Mouse (Mus musculus) cerebellum, adult 18-20 months (tissue): ENCODE data around the gene Fcrl6.

Experiments used
- DNase-seq, 2 experiments: peaks; one replicate each; pipeline ENCODE4 v3.0.0; 2021

Gene Fcrl6

GRCm38 (mm10) chr1:172602326-172602725, at the start of gene Fcrl6:
Gene Fcrl6 (minus strand): TSS chr1:172602551.
- DNase-seq = no peak

GRCm38 (mm10) chr1:172651288-172651987, 49.1 kb upstream of the Fcrl6 start:
- DNase-seq = no peak

- DNase-seq = peak; percentile 13 to 25
Observed at GRCm38 (mm10) chr1:172650519-172651287, 48.4 kb upstream of the Fcrl6 start.

GRCm38 (mm10) chr1:172649396-172649795, 47.0 kb upstream of the Fcrl6 start:
- DNase-seq = no peak

GRCm38 (mm10) chr1:172647236-172647635, 44.9 kb upstream of the Fcrl6 start:
- no peak for DNase-seq

GRCm38 (mm10) chr1:172638781-172639180, 36.4 kb upstream of the Fcrl6 start:
- no peak for DNase-seq

- no peak for DNase-seq
Observed at GRCm38 (mm10) chr1:172637801-172638200, 35.5 kb upstream of the Fcrl6 start.

- DNase-seq = no peak
Observed at GRCm38 (mm10) chr1:172636266-172636665, 33.9 kb upstream of the Fcrl6 start.

GRCm38 (mm10) chr1:172635258-172635657, 32.9 kb upstream of the Fcrl6 start:
- DNase-seq = no peak

GRCm38 (mm10) chr1:172634136-172634535, 31.8 kb upstream of the Fcrl6 start:
- DNase-seq = no peak

- peak; percentile 96 to 98 for DNase-seq
Observed at GRCm38 (mm10) chr1:172632451-172633326, 30.3 kb upstream of the Fcrl6 start, which contains the start of gene Dusp23. Gene Dusp23 (minus strand): TSS chr1:172632962.

GRCm38 (mm10) chr1:172631721-172632120, 29.4 kb upstream of the Fcrl6 start:
- peak in 1 of 2 experiments; percentile 20 for DNase-seq

- no peak for DNase-seq
Observed at GRCm38 (mm10) chr1:172629831-172630230, 27.5 kb upstream of the Fcrl6 start.

- no peak for DNase-seq
Observed at GRCm38 (mm10) chr1:172626306-172626705, 24.0 kb upstream of the Fcrl6 start.

GRCm38 (mm10) chr1:172624081-172624480, 21.7 kb upstream of the Fcrl6 start:
- no peak for DNase-seq

GRCm38 (mm10) chr1:172623599-172623998, 21.2 kb upstream of the Fcrl6 start:
- no peak for DNase-seq

GRCm38 (mm10) chr1:172619235-172619634, 16.9 kb upstream of the Fcrl6 start:
- peak; percentile 72 to 82 for DNase-seq

GRCm38 (mm10) chr1:172618141-172618540, 15.8 kb upstream of the Fcrl6 start:
- no peak for DNase-seq

- DNase-seq = no peak
Observed at GRCm38 (mm10) chr1:172617365-172618076, 15.2 kb upstream of the Fcrl6 start.

- DNase-seq = peak in 1 of 2 experiments; percentile 15
Observed at GRCm38 (mm10) chr1:172616537-172617300, 14.4 kb upstream of the Fcrl6 start.

GRCm38 (mm10) chr1:172615412-172615811, 13.1 kb upstream of the Fcrl6 start:
- no peak for DNase-seq

GRCm38 (mm10) chr1:172614654-172615053, 12.3 kb upstream of the Fcrl6 start:
- no peak for DNase-seq
